Mouse (Mus musculus) heart, embryonic 10.5 days (tissue): ENCODE measurements around the gene Hid1. TPM values are rescaled to one million over a fixed set of nuclear protein-coding genes. Genes with fewer than 3 reads are reported as not detected.

Experiments
- DNase-seq: peaks from one replicate; pipeline ENCODE4 v3.0.0-alpha.2; 2017; ENCODE audit warnings: low spot score
- H3K27ac ChIP-seq: fragments of 300-500 bp; sonication (generic); 2 replicates; pipeline ENCODE4 v1.5.1; 2016; ENCODE audit warnings: mild to moderate bottlenecking
- H3K27me3 ChIP-seq: fragments of 300-500 bp; sonication (generic); 2 replicates; pipeline ENCODE4 v1.6.1; 2016; ENCODE audit warnings: mild to moderate bottlenecking; ENCODE audit not compliant: poor library complexity, insufficient read depth, severe bottlenecking
- H3K36me3 ChIP-seq: fragments of 300-500 bp; sonication (generic); 2 replicates; pipeline ENCODE4 v1.6.1; 2016; ENCODE audit warnings: mild to moderate bottlenecking, moderate library complexity
- H3K4me1 ChIP-seq: fragments of 300-500 bp; sonication (generic); 2 replicates; pipeline ENCODE4 v1.6.1; 2016; ENCODE audit warnings: mild to moderate bottlenecking
- H3K4me3 ChIP-seq: fragments of 300-500 bp; sonication (generic); 2 replicates; pipeline ENCODE4 v1.5.1; 2016; ENCODE audit warnings: mild to moderate bottlenecking, moderate library complexity
- H3K9me3 ChIP-seq: fragments of 300-500 bp; sonication (generic); 2 replicates; pipeline ENCODE4 v1.6.1; 2016; ENCODE audit warnings: mild to moderate bottlenecking, moderate library complexity
- WGBS: fragments of 180-500 bp; shearing (Covaris S2); methylation state at CpG from one replicate; pipeline ENCODE4 v1.1.7; 2016; 5-methylcytosine and 5-hydroxymethylcytosine counted together
- polyA plus RNA-seq: library from polyadenylated mRNA; unstranded; fragments of >200 nt; fragmentation: Nextera tagmentation; extraction: Ambion mirVana; gene quantifications from 2 replicates; pipeline ENCODE4 v1.2.1, GENCODE M21; 2016

Gene Hid1
- polyA plus RNA-seq, 1 experiment from 2014 or later, result 5.5 TPM

- 65% methylated on average over 5 of the region's 5 CpGs for WGBS
- Histone ChIP-seq H3K27ac (peak overlapping the region; percentile 56), H3K4me1 (peaks cover 43% of the 10 kb centered on the region), H3K9me3 (no peaks in the 10 kb centered on the region), H3K4me3 (peak overlapping the region; percentile 18; the same call in 1 of the 2 replicates), H3K36me3 (no peaks in the 10 kb centered on the region), H3K27me3 (peaks cover 33% of the 10 kb centered on the region)
- DNase-seq, result no peak
Measured at GRCm38 (mm10) chr11:115384587-115384986, 17.0 kb upstream of the Hid1 start.

- DNase-seq, result no peak
- Histone ChIP-seq H3K27ac (peak overlapping the region; percentile 42), H3K36me3 (no peaks in the 10 kb centered on the region), H3K27me3 (peaks cover 33% of the 10 kb centered on the region), H3K4me1 (peaks cover 43% of the 10 kb centered on the region), H3K9me3 (no peaks in the 10 kb centered on the region), H3K4me3 (peak overlapping the region; percentile 74)
- WGBS, result 58% methylated on average over 16 of the region's 16 CpGs
Measured at GRCm38 (mm10) chr11:115383701-115384474, 16.3 kb upstream of the Hid1 start.

DNA sequence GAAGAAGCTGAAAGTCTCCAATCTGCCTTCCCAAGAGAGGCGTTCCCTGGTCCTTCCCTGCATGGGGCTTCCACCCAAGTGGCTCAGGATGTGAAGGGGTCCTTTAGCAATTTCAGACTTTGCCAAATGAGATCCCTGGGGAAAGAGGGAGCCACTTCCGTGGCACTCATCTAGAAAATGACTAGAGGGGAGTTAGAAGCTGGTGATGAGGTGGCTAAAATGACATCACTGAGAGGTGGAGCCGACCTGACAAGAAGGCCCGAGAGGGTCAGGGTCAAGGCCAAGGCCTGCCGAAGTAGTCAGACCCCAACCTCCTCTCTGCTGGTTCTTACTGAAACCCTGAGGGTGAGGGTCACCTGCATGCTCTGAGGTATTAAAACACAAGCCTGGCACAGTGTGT is 15.3 kb upstream of the Hid1 start:
- no peak for DNase-seq
- Histone ChIP-seq H3K4me1 (peaks cover 43% of the 10 kb centered on the region), H3K9me3 (0 out of 2 replicates have a peak, but pooled peaks cover 3% of the 10 kb centered on the region), H3K27me3 (peaks cover 36% of the 10 kb centered on the region), H3K4me3 (peak overlapping the region; percentile 74), H3K27ac (peak overlapping the region; percentile 88), H3K36me3 (no peaks in the 10 kb centered on the region)
- WGBS, result 16% methylated on average over 5 of the region's 5 CpGs

GRCm38 (mm10) chr11:115381743-115382539 is 14.4 kb upstream of the Hid1 start, which contains the start of gene Cdr2l:
Gene Cdr2l (plus strand): TSS chr11:115381916.
- peaks cover 39% of the 10 kb centered on the region for H3K27me3 ChIP-seq
- peaks cover 43% of the 10 kb centered on the region for H3K4me1 ChIP-seq
- DNase-seq, result peak; percentile 93
- under 1% methylated on average over 67 of the region's 76 CpGs for WGBS
- H3K9me3 ChIP-seq, result 0 out of 2 replicates have a peak, but pooled peaks cover 4% of the 10 kb centered on the region
- peak within 1 kb of the TSS; percentile 88 for H3K27ac ChIP-seq
- no peaks in the 10 kb centered on the region for H3K36me3 ChIP-seq
- peak within 1 kb of the TSS; percentile 74 for H3K4me3 ChIP-seq

GRCm38 (mm10) chr11:115381276-115381675 is 13.7 kb upstream of the Hid1 start:
- Histone ChIP-seq H3K27ac (peak overlapping the region; percentile 88), H3K9me3 (0 out of 2 replicates have a peak, but pooled peaks cover 4% of the 10 kb centered on the region), H3K4me1 (peaks cover 43% of the 10 kb centered on the region), H3K27me3 (peaks cover 46% of the 10 kb centered on the region), H3K36me3 (no peaks in the 10 kb centered on the region), H3K4me3 (peak overlapping the region; percentile 74)
- WGBS, result 12% methylated on average over 9 of the region's 9 CpGs
- DNase-seq, result no peak

DNA sequence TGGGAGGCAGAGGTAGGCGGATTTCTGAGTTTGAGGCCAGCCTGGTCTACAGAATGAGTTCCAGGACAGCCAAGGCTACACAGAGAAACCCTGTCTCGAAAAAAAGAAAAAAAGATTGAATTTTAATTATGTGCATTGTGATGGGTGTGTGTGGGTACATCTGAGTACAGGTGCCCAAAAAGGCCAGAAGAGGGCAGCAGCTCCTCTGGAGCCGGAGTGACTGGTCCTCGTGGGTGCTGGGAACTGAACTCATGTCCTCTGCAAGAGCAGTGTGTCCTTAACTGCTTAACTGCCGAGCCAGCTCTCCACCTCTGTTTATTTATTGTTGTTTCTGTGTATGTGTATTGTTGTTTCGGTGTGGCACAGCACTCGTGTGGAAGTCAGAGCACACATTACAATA is 10.3 kb upstream of the Hid1 start:
- Histone ChIP-seq H3K9me3 (0 out of 2 replicates have a peak, but pooled peaks cover 4% of the 10 kb centered on the region), H3K27ac (no peak overlapping the region), H3K4me1 (peaks cover 24% of the 10 kb centered on the region), H3K27me3 (peaks cover 48% of the 10 kb centered on the region), H3K4me3 (no peak overlapping the region), H3K36me3 (no peaks in the 10 kb centered on the region)
- WGBS, result 83% methylated on average over 7 of the region's 7 CpGs
- no peak for DNase-seq

- Histone ChIP-seq H3K27ac (no peak overlapping the region), H3K9me3 (0 out of 2 replicates have a peak, but pooled peaks cover 4% of the 10 kb centered on the region), H3K4me1 (peaks cover 18% of the 10 kb centered on the region), H3K27me3 (peaks cover 52% of the 10 kb centered on the region), H3K4me3 (no peak overlapping the region), H3K36me3 (no peaks in the 10 kb centered on the region)
- WGBS, result 88% methylated on average over 4 of the region's 4 CpGs
- no peak for DNase-seq
Measured at GRCm38 (mm10) chr11:115377254-115377653, 9.7 kb upstream of the Hid1 start.

DNA sequence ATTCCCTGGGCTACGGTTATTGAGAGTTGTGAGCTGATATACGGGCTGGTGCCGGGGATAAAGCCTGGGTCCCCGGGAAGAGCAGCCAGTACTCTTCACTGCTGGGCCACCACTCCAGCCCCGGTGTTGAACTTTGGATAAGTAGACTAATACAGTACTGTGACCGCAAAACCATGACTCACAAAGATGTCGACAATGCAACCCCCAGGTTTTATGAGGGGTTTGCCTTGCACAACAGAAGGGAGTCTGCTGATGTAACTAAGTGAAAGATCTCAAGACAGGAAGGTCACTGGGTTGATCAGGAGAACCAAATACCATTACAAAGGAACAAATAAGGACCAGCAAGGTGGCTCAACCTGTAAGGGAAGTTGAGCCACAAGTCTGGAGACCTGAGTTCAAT is 9.2 kb upstream of the Hid1 start:
- WGBS, result 62% methylated on average over 7 of the region's 7 CpGs
- H3K9me3 ChIP-seq, result 0 out of 2 replicates have a peak, but pooled peaks cover 4% of the 10 kb centered on the region
- H3K4me1 ChIP-seq, result peaks cover 17% of the 10 kb centered on the region
- peaks cover 57% of the 10 kb centered on the region for H3K27me3 ChIP-seq
- no peak overlapping the region for H3K27ac ChIP-seq
- H3K36me3 ChIP-seq, result no peaks in the 10 kb centered on the region
- H3K4me3 ChIP-seq, result no peak overlapping the region
- no peak for DNase-seq

DNA sequence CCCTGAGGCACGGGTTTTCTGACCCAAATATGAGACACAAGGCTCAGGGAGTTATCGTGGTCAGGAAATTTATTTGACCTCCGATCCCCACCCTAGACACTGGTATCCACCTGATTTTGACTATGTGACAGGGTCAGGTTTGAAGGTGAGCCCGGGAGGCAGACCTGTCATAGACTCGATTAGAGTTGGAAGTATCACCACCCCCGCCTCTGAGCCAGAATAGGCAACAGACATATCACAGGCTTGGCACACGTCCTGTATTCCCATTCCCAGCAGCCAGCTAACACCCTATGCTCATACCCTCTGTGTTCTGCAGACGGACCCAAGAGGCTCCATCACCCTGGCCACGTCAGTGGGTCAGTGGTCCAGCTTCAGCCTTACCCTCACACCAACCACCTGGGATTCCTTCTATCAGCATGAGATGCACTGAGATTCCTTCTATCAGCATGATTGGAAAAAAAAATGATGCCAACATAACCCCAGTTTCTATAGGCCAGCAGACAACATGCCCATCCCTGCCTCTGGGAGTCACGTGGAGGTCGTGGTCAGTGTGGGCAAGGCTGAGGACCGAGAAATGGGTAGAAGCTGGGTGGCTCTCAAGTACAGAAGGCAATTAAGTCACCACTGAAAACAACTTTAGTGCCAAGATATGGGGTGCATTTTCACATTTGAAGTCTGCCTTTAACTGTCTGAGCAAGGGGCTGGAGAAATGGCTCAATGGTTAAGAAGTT is 7.3 kb upstream of the Hid1 start:
- Histone ChIP-seq H3K4me1 (peaks cover 11% of the 10 kb centered on the region), H3K9me3 (0 out of 2 replicates have a peak, but pooled peaks cover 4% of the 10 kb centered on the region), H3K4me3 (0 out of 2 replicates have a peak overlapping the region, but pooled peaks have one; percentile 61), H3K36me3 (no peaks in the 10 kb centered on the region), H3K27ac (no peak overlapping the region), H3K27me3 (peaks cover 74% of the 10 kb centered on the region)
- 55% methylated on average over 12 of the region's 12 CpGs for WGBS
- no peak for DNase-seq

DNA sequence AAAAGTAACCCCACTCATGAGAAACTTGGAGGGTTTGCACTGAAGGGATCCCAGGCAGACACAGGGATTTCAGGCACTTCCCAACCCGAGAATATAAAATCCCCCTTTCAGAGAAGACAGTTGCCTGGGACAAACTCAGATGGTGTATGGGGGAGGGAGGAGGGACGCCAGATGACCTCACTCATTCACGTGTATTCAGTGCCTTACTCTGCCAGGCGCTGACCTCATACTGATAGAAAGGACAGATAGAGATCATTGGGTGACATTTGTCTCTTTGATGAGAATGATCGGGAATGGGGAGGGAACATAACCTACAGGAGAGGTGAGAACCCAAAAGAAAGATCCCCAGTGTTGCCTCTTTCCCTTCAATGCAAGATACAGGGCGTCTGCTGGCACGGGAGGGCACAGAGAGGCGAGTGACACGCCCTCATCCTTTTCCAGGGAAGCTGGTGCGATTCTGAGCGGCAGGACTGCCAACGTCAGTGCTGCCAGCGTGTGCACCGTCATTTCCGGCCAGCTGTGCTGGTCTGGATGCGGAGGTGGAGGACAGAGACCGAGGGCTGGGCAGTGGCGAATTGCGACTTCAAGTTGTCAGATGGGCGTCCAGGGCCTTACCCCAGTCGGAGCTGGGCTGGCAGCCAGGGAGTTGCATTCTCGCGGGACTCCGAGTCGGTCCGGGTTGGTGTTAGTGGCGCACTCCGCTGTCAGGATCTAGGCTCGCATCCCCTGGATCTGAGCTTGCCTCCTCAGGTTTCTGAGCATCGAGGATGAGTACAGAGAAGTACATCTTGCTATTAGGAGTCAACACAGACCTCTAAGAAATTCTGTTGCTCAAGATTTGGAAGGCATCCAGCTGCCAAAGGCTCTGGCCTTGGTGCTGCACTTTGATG is 6.5 kb upstream of the Hid1 start:
- 2% methylated on average over 30 of the region's 30 CpGs for WGBS
- peaks cover 82% of the 10 kb centered on the region for H3K27me3 ChIP-seq
- peak overlapping the region; percentile 61 for H3K4me3 ChIP-seq
- peak overlapping the region; percentile 52; the same call in 1 of the 2 replicates for H3K27ac ChIP-seq
- peaks cover 11% of the 10 kb centered on the region for H3K4me1 ChIP-seq
- H3K9me3 ChIP-seq, result 0 out of 2 replicates have a peak, but pooled peaks cover 4% of the 10 kb centered on the region
- H3K36me3 ChIP-seq, result no peaks in the 10 kb centered on the region
- no peak for DNase-seq

DNA sequence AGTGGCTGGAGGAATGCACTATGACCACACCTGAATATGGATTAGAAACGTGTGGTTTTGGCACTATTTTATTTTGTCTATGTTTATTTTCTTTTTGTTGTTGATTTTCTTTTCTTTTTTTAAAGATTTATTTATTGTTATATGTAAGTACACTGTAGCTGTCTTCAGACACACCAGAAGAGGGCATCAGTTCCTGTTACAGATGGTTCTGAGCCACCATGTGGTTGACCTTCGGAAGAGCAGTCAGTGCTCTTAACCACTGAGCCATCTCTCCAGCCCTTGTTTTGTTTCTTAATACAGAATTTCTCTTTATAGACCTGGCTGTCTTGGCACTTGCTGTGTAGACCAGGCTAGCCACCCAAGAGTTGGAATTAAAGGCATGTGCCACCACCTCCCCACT is 5.2 kb upstream of the Hid1 start:
- WGBS, result 56% methylated on average over 2 of the region's 2 CpGs

More for the DNA sequence above, 5.2 kb upstream of the Hid1 start:
- no peak overlapping the region for H3K4me3 ChIP-seq
- no peak overlapping the region for H3K27ac ChIP-seq
- H3K9me3 ChIP-seq, result no peaks in the 10 kb centered on the region
- H3K27me3 ChIP-seq, result peaks cover 92% of the 10 kb centered on the region
- H3K4me1 ChIP-seq, result peaks cover 11% of the 10 kb centered on the region
- DNase-seq, result no peak
- no peaks in the 10 kb centered on the region for H3K36me3 ChIP-seq
